Mouse (Mus musculus) cortical plate, adult 2 months (tissue): ENCODE measurements at regions not wholly inside any gene's neighbourhood (a gene's known extent, or its start where the extent isn't known, plus 50 kb on each side); places are given as distances from the start of the nearest gene placed in this dataset.

Experiments used
- CTCF ChIP-seq: fragments of 200-500 bp; IDR thresholded peaks from 2 replicates; pipeline ENCODE4 v1.5.1; 2011; ENCODE audit warnings: mild to moderate bottlenecking, control low read depth, low read length; ENCODE audit not compliant: insufficient read depth; ENCODE audit errors: extremely low read depth
- POLR2A ChIP-seq: fragments of 200-500 bp; IDR thresholded peaks from 2 replicates; pipeline ENCODE4 v1.6.1; 2011; ENCODE audit warnings: mild to moderate bottlenecking, low read length, control low read depth; ENCODE audit not compliant: insufficient read depth; ENCODE audit errors: extremely low read depth

GRCm38 (mm10) chr19:8534597-8534996, 56.5 kb upstream of the Slc22a8 start:
- TF ChIP-seq CTCF (no peak), POLR2A (no peak)
